Mouse (Mus musculus): ENCODE results near the gene Tox3.

DNA sequence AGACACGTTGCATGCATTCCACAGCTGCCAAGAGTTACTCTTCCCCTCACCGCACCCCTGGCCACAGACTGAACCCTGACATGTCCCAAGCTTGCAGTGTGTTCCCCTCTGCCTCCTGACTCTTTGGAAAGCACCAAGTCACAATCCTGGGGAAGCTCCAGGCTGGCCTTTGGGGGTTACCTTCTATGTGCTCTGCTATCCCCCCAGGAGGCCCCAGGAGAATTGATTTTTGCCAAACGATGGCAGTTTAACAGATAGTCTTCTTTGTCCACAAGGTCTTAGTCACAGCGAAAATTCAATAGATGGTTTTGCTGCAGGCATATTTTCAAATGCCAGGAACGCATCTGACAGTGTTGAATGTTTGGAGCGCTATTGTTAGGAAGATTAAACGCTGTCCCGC lies 115.6 kb downstream of the Tox3 start:
- TF ChIP-seq POLR2A (IDR thresholded peaks at IDR 0.05; ENCODE audit: low read depth, low read length) (no peak), CTCF (IDR thresholded peaks at IDR 0.05; ENCODE audit: extremely low read depth, insufficient read length, insufficient replicate concordance, low read depth, low read length) (no peak)

Data from small intestine, adult 2 months (tissue).